Mouse (Mus musculus): ENCODE measurements around the gene Tmem38a.

Gene Tmem38a

GRCm38 (mm10) chr8:72571611-72572473, at the start of gene Tmem38a:
TSS of gene Tmem38a (plus strand) at chr8:72572055.
- DNase-seq (ENCODE audit: low spot score): no peak

DNA sequence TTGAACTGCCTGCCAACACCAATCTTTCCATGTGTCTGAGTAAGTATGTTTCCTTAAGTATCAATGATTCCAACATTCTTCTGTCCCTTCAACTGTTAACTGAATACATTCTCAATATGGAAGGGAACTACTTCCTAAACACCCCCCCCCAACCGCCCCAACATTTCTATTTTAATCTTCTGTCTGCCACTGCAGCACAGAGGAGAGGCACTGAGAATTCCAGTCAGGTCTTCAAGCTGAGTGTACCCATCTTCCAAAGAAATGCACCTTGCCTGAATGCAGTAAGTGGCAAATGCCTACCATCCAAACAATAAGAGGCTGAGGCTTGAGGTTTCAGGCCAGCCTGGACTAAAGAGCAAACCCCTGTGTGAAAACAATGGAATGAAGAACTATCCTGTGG, 39.8 kb upstream of the Tmem38a start:
- DNase-seq (ENCODE audit: low spot score): no peak

- DNase-seq (ENCODE audit: low spot score): no peak
Observed at GRCm38 (mm10) chr8:72534888-72535287, 37.0 kb upstream of the Tmem38a start.

GRCm38 (mm10) chr8:72539234-72539633, 32.6 kb upstream of the Tmem38a start:
- no peak for DNase-seq (ENCODE audit: low spot score)

- DNase-seq (ENCODE audit: low spot score): no peak
Observed at GRCm38 (mm10) chr8:72547122-72547801, 24.6 kb upstream of the Tmem38a start.

DNA sequence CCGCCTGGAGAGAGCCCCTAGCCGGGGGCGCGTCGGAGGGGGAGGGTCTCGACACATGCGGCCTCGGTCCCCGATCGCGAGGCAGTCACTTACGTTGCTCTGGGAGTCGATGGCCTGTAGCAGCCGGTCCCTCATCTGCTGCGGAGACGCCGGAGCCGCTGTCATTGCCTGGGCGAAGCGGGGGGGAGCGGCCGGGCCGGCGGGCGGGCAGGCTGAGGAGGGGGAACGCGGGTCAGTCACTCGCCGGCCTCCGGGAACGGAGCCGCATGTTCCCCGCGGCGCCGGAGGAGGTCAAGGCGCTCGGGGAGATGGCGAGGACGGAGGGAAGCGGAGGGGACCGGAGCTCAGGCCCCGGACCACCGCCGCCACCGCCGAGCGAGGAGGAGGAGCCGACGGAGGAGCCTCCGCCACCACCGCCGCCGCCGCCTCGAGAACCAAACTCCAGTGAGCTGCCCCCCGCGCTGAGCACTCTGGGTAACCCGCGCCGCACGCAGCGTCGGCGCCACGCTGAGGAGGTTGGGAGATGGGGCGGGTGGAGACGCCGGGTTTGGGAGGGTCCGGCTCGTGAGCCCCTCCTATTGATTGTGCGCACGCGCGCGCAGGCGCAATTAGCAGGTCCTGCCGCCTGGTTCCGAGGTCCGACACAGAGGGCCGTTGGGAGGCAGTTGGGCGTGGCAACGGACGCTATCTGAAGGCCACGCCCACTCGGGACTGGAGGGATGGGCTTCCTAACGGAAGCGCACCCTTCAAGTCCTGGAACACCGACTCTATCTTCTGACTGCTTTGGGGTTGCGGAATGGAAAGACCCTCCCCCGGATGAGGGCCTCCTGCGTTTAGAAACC, 23.8 kb upstream of the Tmem38a start, which contains the start of gene Med26:
Med26 (minus strand) TSS at position 469 of the 842 bp plus-strand sequence.
- peak; percentile 84 for DNase-seq (ENCODE audit: low spot score)

- no peak for DNase-seq (ENCODE audit: low spot score)
Observed at GRCm38 (mm10) chr8:72548644-72549313, 23.1 kb upstream of the Tmem38a start.

GRCm38 (mm10) chr8:72549314-72549892, 22.5 kb upstream of the Tmem38a start:
- no peak for DNase-seq (ENCODE audit: low spot score)

DNA sequence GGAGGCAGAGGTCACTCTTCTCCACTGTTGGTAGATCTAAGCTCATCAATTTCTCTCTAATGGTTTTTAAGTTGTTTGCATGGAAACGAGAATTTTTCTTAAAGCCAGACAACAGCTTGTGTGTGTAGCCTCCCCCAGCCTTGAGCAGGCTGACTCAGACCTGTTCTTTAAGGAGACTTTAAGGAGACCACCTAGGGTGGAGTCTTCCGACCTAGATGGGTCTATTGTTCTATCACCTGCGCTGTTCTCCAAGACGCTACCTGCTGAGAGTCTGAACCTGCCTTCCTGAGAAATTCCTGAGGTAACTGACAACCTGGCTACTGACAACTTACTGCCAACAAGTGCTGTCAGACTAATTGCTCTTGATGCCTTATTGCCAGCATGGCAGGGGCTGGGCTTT, 16.1 kb upstream of the Tmem38a start:
- DNase-seq (ENCODE audit: low spot score): no peak

DNA sequence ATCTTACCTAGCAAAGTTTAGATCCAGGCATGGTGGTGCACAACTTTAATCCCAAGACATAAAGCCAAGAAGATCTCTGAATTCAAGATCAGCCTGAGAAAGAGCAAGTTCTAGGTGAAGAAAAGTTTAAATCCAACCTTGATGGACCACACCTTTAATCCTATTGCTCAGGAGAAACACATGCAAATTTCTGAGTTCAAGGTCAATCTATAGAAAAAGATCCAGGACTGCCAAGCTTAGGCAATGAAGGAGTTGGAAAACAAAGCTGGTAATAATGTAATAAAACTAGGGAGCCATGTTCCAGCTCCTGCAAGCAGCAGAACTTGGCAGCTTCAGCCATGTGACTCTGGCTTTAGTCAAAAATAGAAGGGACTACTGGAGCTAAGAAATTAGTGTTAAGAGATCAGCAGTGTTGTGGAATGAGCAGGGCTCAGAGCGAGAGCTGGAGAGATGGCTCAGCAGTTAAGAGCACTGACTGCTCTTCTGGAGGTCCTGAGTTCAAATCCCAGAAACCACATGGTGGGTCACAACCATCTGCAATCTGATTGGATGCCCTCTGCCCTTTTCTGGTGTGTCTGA, 10.7 kb upstream of the Tmem38a start:
- DNase-seq (ENCODE audit: low spot score): no peak

DNA sequence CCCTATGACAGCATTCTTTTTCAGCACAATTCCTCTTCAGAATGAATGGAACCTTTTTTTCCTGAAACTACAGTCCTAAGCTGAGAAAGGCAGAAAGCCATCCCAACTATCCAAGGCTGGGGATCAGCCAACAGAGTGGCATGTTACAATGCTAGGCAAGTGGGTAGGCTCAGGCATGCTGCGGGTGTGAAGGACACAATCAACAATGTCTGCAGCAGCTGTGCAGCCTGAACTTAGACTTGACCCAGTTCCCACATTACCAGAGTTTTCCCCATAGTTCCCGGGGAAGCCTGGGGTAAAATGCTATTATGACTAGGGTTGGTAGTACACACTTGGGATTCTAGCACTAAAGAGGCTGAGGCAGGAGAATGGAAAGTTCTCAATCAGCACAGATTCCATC, 5.9 kb upstream of the Tmem38a start:
- no peak for DNase-seq (ENCODE audit: low spot score)

DNA sequence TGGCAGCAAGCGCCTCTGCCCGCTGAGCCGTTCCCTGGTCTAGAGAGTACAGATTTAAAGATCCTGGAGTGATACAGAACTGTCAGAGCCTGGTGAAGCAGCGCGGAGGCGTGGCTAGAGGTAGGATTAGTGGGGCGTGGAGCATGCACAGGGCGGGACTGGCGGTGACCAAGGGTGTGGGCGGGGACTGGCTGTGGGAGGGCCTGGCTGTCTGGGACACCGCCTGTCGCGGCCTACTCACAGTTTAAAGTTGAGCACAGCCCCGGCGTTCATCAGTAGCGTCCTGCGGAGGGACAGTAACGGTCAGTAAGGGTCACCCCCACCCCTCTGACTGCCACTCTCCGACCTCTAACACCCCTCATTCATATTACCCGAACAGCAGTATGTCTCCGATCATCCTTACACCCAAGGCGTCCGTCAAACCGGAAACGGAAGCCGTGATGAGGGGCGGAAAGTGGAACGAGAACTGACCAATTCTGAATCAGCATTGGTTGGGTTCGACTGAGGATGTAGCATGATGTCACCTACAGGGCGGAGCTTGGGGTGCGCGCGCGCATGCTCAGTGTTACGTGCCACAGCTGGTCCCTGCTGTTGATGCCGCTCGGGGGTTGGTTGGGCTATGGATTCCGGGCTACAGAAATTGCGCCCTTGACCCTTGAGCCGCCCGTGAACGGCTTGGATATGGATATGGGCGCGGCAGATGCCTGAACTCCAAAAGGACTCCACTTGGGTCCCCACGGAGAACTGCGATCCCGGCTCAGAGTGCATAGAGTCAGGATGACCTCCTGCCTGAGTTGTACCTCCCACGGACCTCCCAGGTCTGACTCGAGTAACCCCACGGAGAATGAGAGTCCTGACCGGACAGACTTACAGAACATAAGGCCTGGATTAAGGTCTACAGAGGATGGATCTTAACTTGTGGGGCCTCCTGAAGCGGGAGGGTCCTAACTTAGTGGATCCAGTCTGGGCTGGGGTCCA, 933 bp upstream of the Tmem38a start, which contains the start of gene Smim7:
Smim7 (minus strand) TSS at position 456 of the 978 bp plus-strand sequence.
- DNase-seq (ENCODE audit: low spot score): peak; percentile 96

DNA sequence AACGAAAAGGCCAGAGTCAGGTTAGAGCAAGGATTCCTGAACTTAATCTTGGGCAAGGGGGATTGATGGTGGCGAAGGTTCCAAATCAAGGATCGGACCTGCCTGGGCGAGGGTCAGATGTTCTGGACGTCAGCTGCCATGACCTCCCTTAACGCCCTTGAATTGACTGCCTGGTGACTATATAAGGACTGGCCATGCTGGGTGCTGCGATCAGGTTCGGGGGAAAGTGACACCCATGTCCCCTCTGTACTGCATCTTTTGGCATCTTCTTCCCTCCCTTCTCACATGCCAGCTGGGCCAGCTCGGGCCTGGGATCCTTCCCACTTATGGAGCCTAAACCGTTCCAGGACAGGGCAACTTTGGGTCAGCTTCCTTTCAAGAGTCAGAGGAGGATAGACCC, 652 bp downstream of the Tmem38a start:
- no peak for DNase-seq (ENCODE audit: low spot score)

GRCm38 (mm10) chr8:72573450-72573849, 1.6 kb downstream of the Tmem38a start:
- DNase-seq (ENCODE audit: low spot score): no peak

- DNase-seq (ENCODE audit: low spot score): no peak
Observed at GRCm38 (mm10) chr8:72575915-72576314, 4.1 kb downstream of the Tmem38a start.

GRCm38 (mm10) chr8:72577266-72577665, 5.4 kb downstream of the Tmem38a start:
- no peak for DNase-seq (ENCODE audit: low spot score)

GRCm38 (mm10) chr8:72577941-72578340, 6.1 kb downstream of the Tmem38a start:
- DNase-seq (ENCODE audit: low spot score): no peak

DNA sequence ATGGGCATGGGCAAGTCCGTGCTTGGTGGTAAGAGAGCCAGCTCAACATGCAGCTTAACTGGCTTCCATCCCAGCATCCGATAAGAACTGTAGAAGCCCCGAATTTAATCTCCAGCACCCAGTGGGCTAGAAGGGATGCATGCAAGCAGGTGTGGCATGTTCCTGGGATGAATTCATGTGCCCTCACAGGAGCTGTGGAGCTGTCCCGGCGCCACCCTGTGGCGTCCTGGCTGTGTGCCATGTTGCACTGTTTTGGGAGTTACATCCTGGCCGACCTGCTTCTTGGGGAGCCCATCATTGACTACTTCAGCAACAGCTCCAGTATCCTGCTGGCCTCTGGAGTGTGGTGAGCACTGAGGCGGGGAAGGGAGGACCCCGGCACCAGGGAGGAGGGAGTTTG, 7.5 kb downstream of the Tmem38a start:
- no peak for DNase-seq (ENCODE audit: low spot score)

GRCm38 (mm10) chr8:72583056-72583771, 11.4 kb downstream of the Tmem38a start:
- no peak for DNase-seq (ENCODE audit: low spot score)

Data from layer of hippocampus, adult 9-10 months (tissue).